Mouse (Mus musculus): ENCODE results near the gene Gm5799. TPM values are rescaled to one million over a fixed set of nuclear protein-coding genes. Genes with fewer than 3 reads are reported as not detected.
"Not testable (repeated sequence)": the region's sequence is repeated elsewhere in the genome, so short reads cannot be mapped to it uniquely, and the experiment has no call there.

Gene Gm5799
- total RNA-seq (2021), result not detected
- long read RNA-seq, experiment 1, result 0 reads
- long read RNA-seq, experiment 2, result 0 reads

DNA sequence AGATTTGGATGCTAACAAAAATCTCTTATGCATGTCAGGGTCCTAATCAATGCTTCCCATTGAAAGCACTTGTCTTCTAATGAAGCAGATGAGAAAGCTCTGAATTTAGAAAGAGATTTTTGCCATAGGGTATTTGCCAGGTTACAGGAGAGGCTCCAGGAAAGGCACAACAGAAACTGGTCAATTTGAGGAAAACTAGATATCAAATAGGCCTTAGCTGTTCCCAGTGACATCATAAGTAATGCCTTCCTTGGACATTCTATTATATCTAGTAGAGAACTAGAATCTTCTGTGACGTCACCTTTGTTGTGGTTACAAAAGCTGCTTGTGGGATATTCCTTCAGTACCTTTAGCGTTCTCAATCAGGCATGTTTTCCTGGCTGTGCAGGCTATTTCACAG is at the start of gene Gm5799:
Gene Gm5799 (plus strand): TSS at position 301 of the 400 bp plus-strand sequence.
- DNase-seq, result not testable (repeated sequence)

DNA sequence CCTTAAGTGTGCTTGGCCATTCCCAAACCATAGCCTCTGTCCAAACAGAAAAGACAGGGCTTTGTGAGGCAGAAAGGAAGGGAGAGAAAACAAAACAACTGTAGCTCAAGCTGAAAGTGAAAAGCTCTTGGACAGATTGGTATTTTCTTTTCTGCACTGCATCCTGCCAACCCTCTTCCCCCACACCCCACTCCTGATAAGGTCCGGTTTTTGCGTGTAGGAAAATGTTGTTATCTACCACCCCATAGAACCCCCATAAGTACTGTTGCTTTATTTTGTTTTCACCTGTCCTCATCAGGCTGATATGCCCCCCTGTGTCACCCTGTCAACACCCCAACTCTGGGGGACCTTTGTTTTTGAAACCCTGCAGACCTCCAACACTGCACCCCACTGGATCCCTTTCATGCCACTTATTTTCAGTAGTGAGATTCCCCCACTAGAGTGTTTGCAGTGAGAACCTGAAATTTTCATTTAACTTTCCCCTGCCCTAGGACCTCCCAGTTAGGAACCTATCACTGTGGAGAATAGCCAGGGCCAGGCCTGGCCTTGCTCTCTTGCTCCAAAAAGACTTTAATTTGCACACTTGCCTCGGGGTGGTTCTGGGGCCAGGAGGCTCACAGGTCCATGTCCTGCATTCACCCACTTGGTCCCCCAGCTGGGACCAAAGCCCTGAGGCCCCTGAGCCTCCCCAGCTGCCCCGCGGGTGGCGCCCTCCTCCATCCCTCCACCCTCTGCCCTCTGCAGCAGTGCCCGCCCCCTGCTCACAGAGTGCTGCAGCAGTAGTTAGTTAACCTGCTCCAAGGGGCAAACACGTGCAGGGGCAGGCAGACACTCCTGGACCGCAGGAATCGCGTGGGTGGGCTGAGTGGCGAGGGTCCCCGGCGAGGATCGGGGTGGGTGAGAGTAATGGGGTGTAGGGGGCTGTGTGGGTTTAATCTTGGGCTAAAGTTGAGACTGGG is 12.0 kb upstream of the Gm5799 start:
- intact Hi-C loops (cut with DNase I); DNase-seq: not testable (repeated sequence)

More for the DNA sequence above, at the start of gene Gm5799:
- intact Hi-C loops (cut with DNase I), result not testable (repeated sequence)

DNA sequence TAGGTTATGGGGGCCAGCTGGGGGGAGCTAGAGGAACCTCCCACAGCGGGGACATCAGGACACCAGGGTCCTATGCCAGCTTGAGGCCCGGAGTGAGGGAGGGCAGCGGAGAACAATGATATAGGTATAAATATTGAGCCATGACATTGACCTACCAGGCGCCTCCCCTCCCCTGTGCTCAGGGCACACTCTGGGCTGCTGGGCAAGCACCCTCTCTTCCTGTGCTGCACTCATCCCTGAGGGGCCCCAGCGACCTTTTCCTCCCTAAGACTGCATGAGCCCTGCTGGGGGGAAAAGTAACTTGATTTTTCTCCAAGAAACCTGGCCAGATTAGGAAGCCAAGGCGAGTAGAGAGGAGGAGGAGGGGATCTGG is 11.4 kb upstream of the Gm5799 start:
- DNase-seq; intact Hi-C loops (cut with DNase I): not testable (repeated sequence)

DNA sequence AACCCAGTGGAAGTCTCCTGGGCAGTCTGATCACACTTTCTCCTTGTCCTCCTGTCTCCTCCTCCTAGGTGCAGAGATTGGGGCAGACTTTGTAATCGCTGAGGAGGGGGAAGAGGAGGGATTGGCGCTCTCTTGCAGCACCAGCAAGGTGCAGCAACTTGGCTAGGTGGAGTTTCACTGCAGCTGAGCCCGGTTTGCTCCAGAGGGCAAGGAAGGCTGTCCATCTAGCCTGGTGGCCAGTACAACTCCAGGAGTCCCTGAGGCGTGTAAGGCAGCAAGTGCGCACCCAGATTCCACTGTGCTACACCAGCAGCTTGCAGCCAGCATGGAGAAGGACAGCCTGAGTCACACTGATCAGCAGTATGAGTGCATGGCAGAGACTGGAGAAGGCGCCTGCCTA is 11.0 kb upstream of the Gm5799 start:
- intact Hi-C loops (cut with DNase I), result not testable (repeated sequence)

DNA sequence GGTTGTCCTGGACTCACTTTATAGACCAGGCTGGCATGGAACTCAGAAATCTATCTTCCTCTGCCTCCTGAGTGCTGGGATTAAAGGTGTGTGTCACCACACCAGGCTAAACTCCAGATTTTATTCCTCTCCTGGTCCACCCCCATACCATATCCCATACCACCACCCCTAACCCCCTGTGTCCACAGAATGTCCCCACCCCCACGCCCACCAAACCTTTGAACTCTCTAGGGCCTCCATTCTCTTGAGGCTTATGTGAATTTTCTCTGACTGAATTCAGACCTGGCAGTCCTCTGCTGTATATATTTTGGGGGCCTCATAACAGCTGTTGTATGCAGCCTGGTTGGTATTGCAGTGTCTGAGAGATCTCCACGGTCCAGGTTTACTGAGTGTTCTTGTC is 5.2 kb upstream of the Gm5799 start:
- DNase-seq; intact Hi-C loops (cut with DNase I): not testable (repeated sequence)

More for the DNA sequence above, 11.0 kb upstream of the Gm5799 start:
- peak in 1 of 2 experiments; percentile 11 for DNase-seq

DNA sequence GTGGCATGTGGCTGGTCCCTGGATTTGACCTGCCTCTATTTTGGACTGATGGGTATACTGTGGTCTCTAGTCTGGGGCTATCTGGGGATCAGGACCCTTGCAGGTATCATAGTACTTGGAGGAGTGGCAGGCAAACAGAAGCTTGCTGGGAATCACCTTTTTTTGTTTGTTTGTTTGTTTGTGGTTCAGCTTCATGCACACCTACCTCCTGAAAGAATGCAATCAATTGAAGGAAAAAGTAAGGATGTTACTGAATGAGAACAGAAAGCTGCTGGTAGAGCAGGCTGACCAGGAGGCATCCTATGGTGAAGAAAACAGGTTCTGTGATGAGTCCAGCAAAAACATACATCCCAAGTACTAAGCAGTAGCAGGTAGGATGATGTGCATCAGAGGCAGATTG is 2.9 kb downstream of the Gm5799 start:
- intact Hi-C loops (cut with DNase I); DNase-seq: not testable (repeated sequence)

DNA sequence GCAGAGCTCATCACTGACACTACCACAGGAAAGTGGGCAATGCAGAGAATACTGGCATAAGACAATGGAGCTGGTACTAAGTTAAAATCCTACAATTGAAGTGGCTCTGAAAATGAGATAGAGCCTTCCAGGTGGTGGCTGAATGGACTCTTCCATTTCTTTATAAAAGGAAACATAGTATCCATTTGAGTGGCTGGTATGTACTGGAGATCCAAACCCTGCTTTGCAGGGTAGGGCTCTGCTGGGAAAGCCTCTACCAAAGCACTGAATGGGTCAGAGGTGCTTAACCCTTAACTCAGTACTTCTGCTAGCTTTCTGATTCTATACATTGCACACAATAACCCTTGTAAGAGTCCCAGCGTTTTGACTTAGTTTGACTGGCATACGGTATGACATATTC is 8.9 kb downstream of the Gm5799 start:
- DNase-seq, result not testable (repeated sequence)
- intact Hi-C loops (cut with DNase I), result loop anchor here (10.0 kb wide), 1 partner anchor 277 kb away; the partner anchor contains the start of gene Gm9732

DNA sequence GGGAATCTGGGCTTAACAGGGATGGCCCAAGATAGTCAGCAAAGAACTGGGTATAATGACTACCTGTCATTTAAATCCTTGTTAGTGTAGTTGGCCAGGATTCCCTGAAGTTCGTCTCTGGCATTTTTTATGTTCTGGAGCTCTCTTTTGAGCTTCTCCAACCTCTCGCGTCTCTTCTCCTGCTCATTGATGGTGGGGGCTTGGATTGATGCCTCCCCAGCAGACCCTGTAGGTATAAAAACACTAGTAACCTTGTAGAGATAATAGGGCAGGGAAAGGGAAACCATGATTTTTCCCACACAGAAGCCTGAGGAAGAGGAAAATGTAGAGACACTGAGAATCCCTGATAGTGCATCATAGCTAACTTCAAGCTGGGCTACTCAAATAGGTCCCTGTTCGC is 34.6 kb downstream of the Gm5799 start:
- DNase-seq; intact Hi-C loops (cut with DNase I): not testable (repeated sequence)

DNA sequence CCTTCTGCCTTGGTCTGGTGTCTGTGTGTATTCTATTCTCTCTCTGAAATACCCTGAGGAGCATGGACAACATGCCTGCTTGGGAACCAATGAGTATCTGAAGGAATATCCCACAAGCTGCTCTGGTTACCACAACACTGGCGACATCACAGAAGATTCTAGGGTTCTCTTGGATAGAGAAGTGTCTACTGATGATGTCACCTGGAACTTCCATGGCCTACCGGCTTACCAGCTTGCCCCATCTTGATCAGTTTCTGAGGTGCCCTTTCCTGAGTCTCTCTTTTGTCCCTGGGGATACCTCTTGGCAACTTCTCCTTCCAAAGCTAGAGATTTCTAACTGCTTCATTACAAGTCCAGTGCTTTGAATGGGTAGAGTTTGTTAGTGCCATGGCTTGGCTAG is 35.7 kb downstream of the Gm5799 start, which contains the start of gene Gm17654:
Gene Gm17654 (minus strand): TSS at position 101 of the 400 bp plus-strand sequence.
- intact Hi-C loops (cut with DNase I), result not testable (repeated sequence)

More for the DNA sequence above, 35.7 kb downstream of the Gm5799 start, which contains the start of gene Gm17654:
- DNase-seq, result not testable (repeated sequence)

Other genes starting within 250 kb of the Gm5799 start
- gene Gm8127, start 249.7 kb upstream of the Gm5799 start, total RNA-seq (2021), result not detected
- not detected for gene 1700001F09Rik, start 195.8 kb upstream of the Gm5799 start, total RNA-seq (2021)
- not detected for gene Gm8138, start 127.2 kb upstream of the Gm5799 start, total RNA-seq (2021)
- gene Gm17654, start 35.6 kb downstream of the Gm5799 start, total RNA-seq (2021), result not detected
- not detected for gene Gm10375, start 64.4 kb downstream of the Gm5799 start, total RNA-seq (2021)
- gene Gm8165, start 133.6 kb downstream of the Gm5799 start, total RNA-seq (2021), result not detected
- gene Gm7324, start 154.3 kb downstream of the Gm5799 start, total RNA-seq (2021), result under 1 TPM; 0.68 to 0.72 TPM
- gene Gm16506, start 183.9 kb downstream of the Gm5799 start, total RNA-seq (2021), result not detected
- not detected for gene Gm6526, start 204.3 kb downstream of the Gm5799 start, total RNA-seq (2021)
- not detected for gene Gm8180, start 241.2 kb downstream of the Gm5799 start, total RNA-seq (2021)